Mouse (Mus musculus): ENCODE results near the gene Dennd4a.

Gene Dennd4a

DNA sequence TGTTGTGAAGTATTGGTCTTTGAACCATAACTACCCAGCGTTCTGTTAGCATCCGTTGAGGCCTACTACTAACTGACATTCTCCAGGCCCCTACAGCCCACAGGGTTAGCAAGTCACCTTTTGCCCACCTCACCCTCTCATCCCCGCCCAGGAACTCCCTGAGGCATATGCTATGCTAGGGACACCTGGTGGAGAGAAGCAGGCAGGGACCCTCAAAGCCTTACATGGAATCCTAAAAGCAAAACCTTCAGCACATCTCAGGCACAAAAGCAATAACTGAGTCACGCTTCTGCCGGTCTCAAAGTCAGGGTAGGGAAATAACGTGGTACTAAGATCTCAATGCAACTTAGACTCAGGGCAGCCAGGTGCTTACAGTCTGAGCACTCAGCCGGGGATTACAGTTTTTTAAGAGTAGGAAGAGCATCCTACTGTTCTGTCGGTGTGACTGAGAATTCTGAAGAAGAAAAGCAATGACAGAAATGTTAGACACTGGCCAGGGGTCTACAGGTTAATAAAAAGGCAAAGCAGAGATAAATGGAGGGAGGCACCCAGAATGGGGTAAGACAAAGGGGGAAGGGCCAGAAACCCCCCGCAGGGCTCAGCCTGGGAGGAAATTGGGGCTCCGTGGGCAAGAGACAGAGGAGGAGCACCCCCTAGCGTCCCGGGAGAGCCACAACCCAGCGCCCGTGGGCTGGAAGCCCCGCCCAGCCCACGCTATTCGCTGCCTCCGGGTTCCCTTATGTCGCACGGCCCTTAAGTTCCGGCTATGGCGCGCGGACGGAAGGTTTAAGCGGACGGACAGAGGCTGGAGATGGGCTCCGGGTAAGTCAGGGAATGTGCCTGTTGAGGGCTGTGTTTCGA lies 149.2 kb downstream of the Dennd4a start, which contains the start of gene Ints14:
TSS of gene Ints14 (plus strand) at position 789 of the 861 bp plus-strand sequence.
- peak; percentile 98 for DNase-seq (ENCODE audit: low spot score)

DNA sequence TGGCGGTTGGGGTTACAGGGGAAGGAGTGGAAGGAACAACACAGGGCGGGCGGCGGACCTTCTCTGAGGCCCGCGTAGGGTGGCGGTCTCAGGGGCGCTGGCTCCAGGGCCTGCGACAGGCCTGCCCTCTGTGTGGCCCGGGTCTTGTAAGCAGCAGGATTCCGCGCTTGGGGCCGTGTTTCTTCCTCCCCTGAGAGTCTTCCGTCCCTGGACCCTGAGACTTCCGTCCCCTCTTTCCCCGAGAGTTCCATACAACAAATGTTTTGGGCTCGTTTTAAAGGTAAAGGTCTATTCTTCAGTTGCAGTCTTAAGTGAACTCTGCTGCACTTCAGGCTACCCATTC lies 149.8 kb downstream of the Dennd4a start:
- DNase-seq (ENCODE audit: low spot score) = no peak

Measured in layer of hippocampus, adult 11-12 months (tissue).